Mouse (Mus musculus): Measurements from ENCODE around the gene Chst11. TPM values are rescaled to one million over a fixed set of nuclear protein-coding genes. Genes with fewer than 3 reads are reported as not detected.

Chst11 gene
- polyA plus RNA-seq, 1 experiment from 2014 or later: 5.4 TPM

DNA sequence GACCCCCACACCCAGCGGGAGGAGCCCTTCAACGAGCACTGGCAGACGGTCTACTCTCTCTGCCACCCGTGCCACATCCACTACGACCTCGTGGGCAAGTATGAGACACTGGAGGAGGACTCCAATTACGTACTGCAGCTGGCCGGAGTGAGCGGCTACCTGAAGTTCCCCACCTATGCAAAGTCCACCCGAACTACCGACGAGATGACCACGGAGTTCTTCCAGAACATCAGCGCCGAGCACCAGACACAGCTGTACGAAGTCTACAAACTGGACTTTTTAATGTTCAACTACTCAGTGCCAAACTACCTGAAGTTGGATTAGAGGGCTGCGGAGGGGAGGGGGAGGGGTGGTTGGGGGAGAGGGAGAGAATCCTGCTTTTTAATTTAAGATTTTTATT is 206.2 kb downstream of the Chst11 start:
- Histone ChIP-seq H3K27me3 (ENCODE audit: control insufficient read depth, insufficient read depth, low read length) (no peaks in the 10 kb centered on the region), H3K4me3 (ENCODE audit: low read length) (no peak overlapping the region), H3K9me3 (ENCODE audit: control insufficient read depth, low read length) (no peaks in the 10 kb centered on the region), H3K27ac (ENCODE audit: low read depth, low read length) (no peak overlapping the region), H3K9ac (ENCODE audit: low read depth, low read length) (no peak overlapping the region), H3K4me1 (ENCODE audit: control insufficient read depth, insufficient read depth, low read length) (peaks cover 4% of the 10 kb centered on the region; the same call in 1 of the 2 replicates), H3K36me3 (ENCODE audit: control insufficient read depth, insufficient read depth, low read length) (peaks cover 8% of the 10 kb centered on the region), H3K4me2 (replicated peaks; ENCODE audit: low read depth, low read length) (no peak overlapping the region)
- no peak for ATAC-seq (ENCODE audit: low FRiP score, low TSS enrichment)
- WGBS: 92% methylated on average over 17 of the region's 17 CpGs

DNA sequence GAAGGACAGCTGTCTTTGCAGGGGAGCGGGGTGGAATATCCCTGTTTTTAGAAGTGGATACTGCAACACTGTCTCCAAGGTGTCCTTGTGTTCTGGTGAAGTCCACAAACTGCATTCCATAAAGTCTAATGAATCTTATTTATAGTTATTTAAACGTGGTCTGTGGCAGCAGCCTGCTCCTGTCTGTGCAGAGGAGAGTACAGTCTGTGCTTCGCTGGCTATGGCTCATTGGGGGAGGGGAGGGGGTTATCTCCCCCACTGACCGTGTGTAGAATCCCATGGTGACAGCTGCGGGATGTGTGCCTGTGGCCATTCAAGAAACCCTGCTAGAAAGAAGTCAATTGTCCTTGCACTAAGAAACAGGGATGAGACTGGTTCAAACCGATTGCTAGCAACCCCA is 206.7 kb downstream of the Chst11 start:
- Histone ChIP-seq H3K4me1 (ENCODE audit: control insufficient read depth, insufficient read depth, low read length) (peaks cover 2% of the 10 kb centered on the region; the same call in 1 of the 2 replicates), H3K9me3 (ENCODE audit: control insufficient read depth, low read length) (no peaks in the 10 kb centered on the region), H3K27me3 (ENCODE audit: control insufficient read depth, insufficient read depth, low read length) (no peaks in the 10 kb centered on the region), H3K9ac (ENCODE audit: low read depth, low read length) (no peak overlapping the region), H3K4me2 (replicated peaks; ENCODE audit: low read depth, low read length) (no peak overlapping the region), H3K4me3 (ENCODE audit: low read length) (no peak overlapping the region), H3K27ac (ENCODE audit: low read depth, low read length) (no peak overlapping the region), H3K36me3 (ENCODE audit: control insufficient read depth, insufficient read depth, low read length) (peaks cover 8% of the 10 kb centered on the region)
- ATAC-seq (ENCODE audit: low FRiP score, low TSS enrichment): no peak
- WGBS: 65% methylated on average over 6 of the region's 6 CpGs

DNA sequence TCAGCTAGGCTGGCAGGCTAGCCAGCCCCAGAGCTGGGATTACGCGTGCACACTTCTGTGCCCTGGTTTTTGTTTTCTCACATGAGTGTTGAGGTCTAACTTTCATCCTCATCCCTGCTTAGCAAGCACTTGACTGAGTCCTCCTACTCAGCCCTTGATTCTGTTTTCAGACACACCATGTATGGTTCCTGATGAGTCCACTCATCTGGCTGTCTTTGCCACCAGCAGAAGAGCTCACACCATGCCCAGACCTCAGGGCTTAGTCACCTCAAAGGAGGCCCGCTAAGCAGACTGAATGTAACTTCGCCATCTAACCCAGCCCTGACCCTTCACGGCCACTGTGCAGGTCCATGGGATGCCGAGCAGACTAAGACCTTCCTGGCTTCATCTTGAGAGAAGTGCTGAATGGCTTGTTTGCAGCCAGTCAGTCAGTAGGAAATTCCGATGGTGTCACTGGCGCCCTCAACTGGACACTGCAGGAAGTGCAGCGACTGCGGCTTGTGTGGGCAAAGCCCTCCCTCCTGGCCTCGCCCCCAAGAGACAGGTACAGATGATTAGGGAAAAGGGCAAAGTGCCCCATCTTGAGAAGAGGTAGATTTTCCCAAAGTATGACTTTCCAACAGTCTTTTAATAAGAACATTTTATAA is 212.5 kb downstream of the Chst11 start:
- no peaks in the 10 kb centered on the region for H3K9me3 ChIP-seq (ENCODE audit: control insufficient read depth, low read length)
- H3K4me3 ChIP-seq (ENCODE audit: low read length): no peak overlapping the region
- no peaks in the 10 kb centered on the region for H3K36me3 ChIP-seq (ENCODE audit: control insufficient read depth, insufficient read depth, low read length)
- 49% methylated on average over 11 of the region's 11 CpGs for WGBS
- H3K9ac ChIP-seq (ENCODE audit: low read depth, low read length): no peak overlapping the region
- no peaks in the 10 kb centered on the region for H3K27me3 ChIP-seq (ENCODE audit: control insufficient read depth, insufficient read depth, low read length)
- H3K4me1 ChIP-seq (ENCODE audit: control insufficient read depth, insufficient read depth, low read length): no peaks in the 10 kb centered on the region
- no peak for ATAC-seq (ENCODE audit: low FRiP score, low TSS enrichment)
- H3K4me2 ChIP-seq (replicated peaks; ENCODE audit: low read depth, low read length): no peak overlapping the region
- no peak overlapping the region for H3K27ac ChIP-seq (ENCODE audit: low read depth, low read length)

GRCm38 (mm10) chr10:83198692-83199091 is 213.4 kb downstream of the Chst11 start:
- H3K27me3 ChIP-seq (ENCODE audit: control insufficient read depth, insufficient read depth, low read length): no peaks in the 10 kb centered on the region
- WGBS: 71% methylated on average over 5 of the region's 5 CpGs
- no peak overlapping the region for H3K27ac ChIP-seq (ENCODE audit: low read depth, low read length)
- no peak overlapping the region for H3K4me2 ChIP-seq (replicated peaks; ENCODE audit: low read depth, low read length)
- H3K4me3 ChIP-seq (ENCODE audit: low read length): no peak overlapping the region
- H3K9me3 ChIP-seq (ENCODE audit: control insufficient read depth, low read length): no peaks in the 10 kb centered on the region
- H3K36me3 ChIP-seq (ENCODE audit: control insufficient read depth, insufficient read depth, low read length): no peaks in the 10 kb centered on the region
- no peak overlapping the region for H3K9ac ChIP-seq (ENCODE audit: low read depth, low read length)
- H3K4me1 ChIP-seq (ENCODE audit: control insufficient read depth, insufficient read depth, low read length): no peaks in the 10 kb centered on the region
- no peak for ATAC-seq (ENCODE audit: low FRiP score, low TSS enrichment)

GRCm38 (mm10) chr10:83199290-83199689 is 214.0 kb downstream of the Chst11 start:
- H3K9me3 ChIP-seq (ENCODE audit: control insufficient read depth, low read length): no peaks in the 10 kb centered on the region
- no peak overlapping the region for H3K27ac ChIP-seq (ENCODE audit: low read depth, low read length)
- no peak for ATAC-seq (ENCODE audit: low FRiP score, low TSS enrichment)
- no peaks in the 10 kb centered on the region for H3K36me3 ChIP-seq (ENCODE audit: control insufficient read depth, insufficient read depth, low read length)
- H3K9ac ChIP-seq (ENCODE audit: low read depth, low read length): no peak overlapping the region
- no peaks in the 10 kb centered on the region for H3K4me1 ChIP-seq (ENCODE audit: control insufficient read depth, insufficient read depth, low read length)
- no peak overlapping the region for H3K4me3 ChIP-seq (ENCODE audit: low read length)
- H3K4me2 ChIP-seq (replicated peaks; ENCODE audit: low read depth, low read length): no peak overlapping the region
- WGBS: 81% methylated on average over 9 of the region's 9 CpGs
- no peaks in the 10 kb centered on the region for H3K27me3 ChIP-seq (ENCODE audit: control insufficient read depth, insufficient read depth, low read length)

DNA sequence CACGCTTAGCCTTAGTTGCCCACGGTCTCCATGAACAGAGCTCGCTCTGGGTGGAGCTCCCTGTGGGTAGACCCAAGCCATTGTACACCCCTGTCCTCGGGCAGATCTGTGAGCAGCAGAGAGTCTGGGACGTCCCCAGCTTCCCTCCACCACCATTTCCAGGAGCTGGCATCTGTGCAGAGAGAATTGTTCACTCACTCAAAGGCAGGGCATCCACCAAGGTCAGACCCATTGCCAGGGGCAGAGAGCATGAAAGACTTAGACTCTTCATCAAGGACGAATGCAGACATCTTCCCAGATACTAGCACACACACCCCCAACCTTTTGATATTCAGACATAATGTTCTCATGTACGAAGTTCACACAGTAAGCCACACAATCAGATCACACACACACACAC is 216.2 kb downstream of the Chst11 start:
- H3K4me3 ChIP-seq (ENCODE audit: low read length): no peak overlapping the region
- H3K4me1 ChIP-seq (ENCODE audit: control insufficient read depth, insufficient read depth, low read length): no peaks in the 10 kb centered on the region
- no peak overlapping the region for H3K9ac ChIP-seq (ENCODE audit: low read depth, low read length)
- no peak overlapping the region for H3K27ac ChIP-seq (ENCODE audit: low read depth, low read length)
- WGBS: 88% methylated on average over 7 of the region's 7 CpGs
- no peak overlapping the region for H3K4me2 ChIP-seq (replicated peaks; ENCODE audit: low read depth, low read length)
- H3K27me3 ChIP-seq (ENCODE audit: control insufficient read depth, insufficient read depth, low read length): no peaks in the 10 kb centered on the region
- H3K9me3 ChIP-seq (ENCODE audit: control insufficient read depth, low read length): no peaks in the 10 kb centered on the region
- no peaks in the 10 kb centered on the region for H3K36me3 ChIP-seq (ENCODE audit: control insufficient read depth, insufficient read depth, low read length)
- ATAC-seq (ENCODE audit: low FRiP score, low TSS enrichment): no peak

GRCm38 (mm10) chr10:83202906-83203702 is 217.8 kb downstream of the Chst11 start:
- Histone ChIP-seq H3K27ac (ENCODE audit: low read depth, low read length) (no peak overlapping the region), H3K9me3 (ENCODE audit: control insufficient read depth, low read length) (no peaks in the 10 kb centered on the region), H3K4me1 (ENCODE audit: control insufficient read depth, insufficient read depth, low read length) (no peaks in the 10 kb centered on the region), H3K36me3 (ENCODE audit: control insufficient read depth, insufficient read depth, low read length) (no peaks in the 10 kb centered on the region), H3K4me2 (replicated peaks; ENCODE audit: low read depth, low read length) (no peak overlapping the region), H3K9ac (ENCODE audit: low read depth, low read length) (no peak overlapping the region), H3K4me3 (ENCODE audit: low read length) (no peak overlapping the region), H3K27me3 (ENCODE audit: control insufficient read depth, insufficient read depth, low read length) (no peaks in the 10 kb centered on the region)
- ATAC-seq (ENCODE audit: low FRiP score, low TSS enrichment): no peak
- WGBS: 84% methylated on average over 14 of the region's 14 CpGs

GRCm38 (mm10) chr10:83208436-83208835 is 223.1 kb downstream of the Chst11 start:
- no peak overlapping the region for H3K4me2 ChIP-seq (replicated peaks; ENCODE audit: low read depth, low read length)
- no peaks in the 10 kb centered on the region for H3K27me3 ChIP-seq (ENCODE audit: control insufficient read depth, insufficient read depth, low read length)
- H3K9me3 ChIP-seq (ENCODE audit: control insufficient read depth, low read length): no peaks in the 10 kb centered on the region
- no peak overlapping the region for H3K27ac ChIP-seq (ENCODE audit: low read depth, low read length)
- H3K36me3 ChIP-seq (ENCODE audit: control insufficient read depth, insufficient read depth, low read length): no peaks in the 10 kb centered on the region
- no peak for ATAC-seq (ENCODE audit: low FRiP score, low TSS enrichment)
- H3K9ac ChIP-seq (ENCODE audit: low read depth, low read length): no peak overlapping the region
- WGBS: 85% methylated on average over 7 of the region's 7 CpGs
- no peak overlapping the region for H3K4me3 ChIP-seq (ENCODE audit: low read length)
- H3K4me1 ChIP-seq (ENCODE audit: control insufficient read depth, insufficient read depth, low read length): no peaks in the 10 kb centered on the region

DNA sequence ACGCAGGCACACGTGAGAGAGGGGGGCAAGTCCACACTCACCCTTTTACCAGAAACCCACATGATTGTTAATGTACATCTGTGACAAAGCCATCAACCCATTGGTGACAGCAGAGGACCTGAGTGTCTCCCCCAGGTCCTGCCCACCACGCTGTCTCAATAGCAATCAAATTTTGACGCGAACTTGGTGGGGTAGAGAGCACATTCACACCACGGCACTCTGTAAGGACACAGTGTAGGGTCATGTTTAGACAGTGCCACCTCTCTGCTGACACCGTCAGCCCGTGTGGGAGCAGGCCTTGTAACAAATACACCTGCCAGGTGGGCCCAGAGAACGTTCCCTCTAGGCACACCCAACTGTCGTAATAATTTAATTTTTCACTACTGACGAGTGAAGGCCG is 224.1 kb downstream of the Chst11 start:
- Histone ChIP-seq H3K9ac (ENCODE audit: low read depth, low read length) (no peak overlapping the region), H3K36me3 (ENCODE audit: control insufficient read depth, insufficient read depth, low read length) (no peaks in the 10 kb centered on the region), H3K27ac (ENCODE audit: low read depth, low read length) (no peak overlapping the region), H3K4me2 (replicated peaks; ENCODE audit: low read depth, low read length) (no peak overlapping the region), H3K9me3 (ENCODE audit: control insufficient read depth, low read length) (no peaks in the 10 kb centered on the region), H3K4me1 (ENCODE audit: control insufficient read depth, insufficient read depth, low read length) (no peaks in the 10 kb centered on the region), H3K27me3 (ENCODE audit: control insufficient read depth, insufficient read depth, low read length) (no peaks in the 10 kb centered on the region), H3K4me3 (ENCODE audit: low read length) (no peak overlapping the region)
- WGBS: 56% methylated on average over 12 of the region's 12 CpGs
- ATAC-seq (ENCODE audit: low FRiP score, low TSS enrichment): 0 out of 2 replicates have a peak, but pooled peaks have one; percentile 20

All from kidney, embryonic 14.5 days (tissue).